Mouse (Mus musculus): ENCODE measurements around the gene Camk1g.

DNA sequence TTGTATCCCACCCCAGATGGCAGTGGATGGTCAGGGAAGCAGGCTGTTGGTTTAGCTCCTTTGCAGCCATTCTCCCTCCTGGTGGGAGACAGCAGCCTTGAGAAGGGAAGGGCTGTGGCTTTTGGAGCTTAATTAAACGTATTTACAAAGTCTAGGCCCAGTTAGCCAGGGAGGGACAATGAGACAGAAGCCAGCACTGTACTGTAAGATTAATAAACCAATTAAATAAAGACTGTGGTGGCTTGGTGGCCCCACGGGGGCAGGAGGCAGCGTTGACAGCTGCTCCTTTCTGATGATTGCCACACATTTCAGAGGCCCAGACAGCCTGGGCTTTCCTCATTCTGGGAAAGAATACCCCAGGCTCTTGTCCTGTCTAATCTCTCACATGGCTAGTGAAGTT lies 19.4 kb upstream of the Camk1g start:
- TF ChIP-seq POLR2A (IDR thresholded peaks at IDR 0.05; ENCODE audit: borderline replicate concordance, extremely low read depth, insufficient read depth, insufficient read length, poor library complexity, severe bottlenecking): no peak
- TF ChIP-seq CTCF (IDR thresholded peaks at IDR 0.05; ENCODE audit: borderline replicate concordance, extremely low read depth, insufficient read depth, insufficient read length): no peak
